In genomic region chr6:54429447-54430194, GRCm38 (mm10) we compare ENCODE assay signal across 8 mouse cellular contexts. TPM values are rescaled to one million over a fixed set of nuclear protein-coding genes. Genes with fewer than 3 reads are reported as not detected.
A peak's percentile ranks its signal among the peaks of the same experiment; 100 is the strongest.
DNase-seq lines count a peak whose midpoint lies in the region; ATAC-seq and TF ChIP-seq lines count a peak whose summit lies in the region.

Gene Wipf3 (plus strand): TSS chr6:54429603.

- no peaks in the 10 kb centered on the region for H3K27me3 ChIP-seq in forebrain, embryonic 16.5 days (replicated peaks; ENCODE audit: control insufficient read depth, insufficient read depth, low read length)
- H3K27me3 ChIP-seq in hindbrain, embryonic 10.5 days (ENCODE audit: insufficient read depth, poor library complexity, severe bottlenecking): peaks cover 53% of the 10 kb centered on the region
- H3K27me3 ChIP-seq in lung, postnatal 0 days (replicated peaks; ENCODE audit: insufficient read depth, low read length): 0 out of 2 replicates have a peak, but pooled peaks cover 7% of the 10 kb centered on the region

- peak; percentile 78 for ATAC-seq in forebrain, embryonic 16.5 days
- peak; percentile 90 for ATAC-seq in lung, postnatal 0 days

- H3K9ac ChIP-seq in forebrain, embryonic 16.5 days (replicated peaks; ENCODE audit: low read depth, low read length): peak within 1 kb of the TSS; percentile 82
- H3K9ac ChIP-seq in lung, postnatal 0 days (replicated peaks; ENCODE audit: low read depth): peak within 1 kb of the TSS; percentile 20; the same call in 1 of the 2 replicates

- H3K36me3 ChIP-seq in forebrain, embryonic 16.5 days (ENCODE audit: control insufficient read depth, insufficient read depth): no peaks in the 10 kb centered on the region
- no peaks in the 10 kb centered on the region for H3K36me3 ChIP-seq in hindbrain, embryonic 10.5 days
- H3K36me3 ChIP-seq in lung, postnatal 0 days (ENCODE audit: insufficient read depth, low read length): no peaks in the 10 kb centered on the region

- H3K9me3 ChIP-seq in forebrain, embryonic 16.5 days (ENCODE audit: control insufficient read depth, low read length): no peaks in the 10 kb centered on the region
- H3K9me3 ChIP-seq in hindbrain, embryonic 10.5 days: no peaks in the 10 kb centered on the region
- H3K9me3 ChIP-seq in lung, postnatal 0 days (ENCODE audit: low read length): no peaks in the 10 kb centered on the region

- no peak within 1 kb of the TSS for H3K27ac ChIP-seq in forebrain, embryonic 16.5 days (ENCODE audit: low read length)
- peak within 1 kb of the TSS; percentile 77 for H3K27ac ChIP-seq in hindbrain, embryonic 10.5 days
- no peak within 1 kb of the TSS for H3K27ac ChIP-seq in lung, postnatal 0 days (ENCODE audit: low read length)

- WGBS in forebrain, embryonic 16.5 days: under 1% methylated on average over 69 of the region's 71 CpGs
- WGBS in hindbrain, embryonic 10.5 days: under 1% methylated on average over 71 of the region's 71 CpGs
- WGBS in lung, postnatal 0 days: under 1% methylated on average over 63 of the region's 71 CpGs

- DNase-seq in MN1 (ENCODE audit: low spot score): peak; percentile 79
- peak; percentile 66 for DNase-seq in cerebellum, adult 11 months
- DNase-seq in hindbrain, embryonic 10.5 days (ENCODE audit: low spot score): peak; percentile 58
- peak; percentile 38 for DNase-seq in layer of hippocampus, adult 9-11 months
- DNase-seq in lung, postnatal 0 days (ENCODE audit: low spot score): peak; percentile 82
- DNase-seq in retina, postnatal 7 days (ENCODE audit: low read depth, low spot score): peak; percentile 47
- no peak for DNase-seq in natural killer cell, adult 2 months (ENCODE audit: low spot score in 2 of 2)

- peak within 1 kb of the TSS; percentile 86 for H3K4me2 ChIP-seq in forebrain, embryonic 16.5 days (ENCODE audit: low read length)
- H3K4me2 ChIP-seq in lung, postnatal 0 days (replicated peaks; ENCODE audit: low read depth, low read length): peak within 1 kb of the TSS; percentile 85

- TF ChIP-seq EP300 in lung, postnatal 0 days (IDR thresholded peaks at IDR 0.05): no peak

- TF ChIP-seq CTCF in lung, postnatal 0 days (IDR thresholded peaks at IDR 0.05): peak; percentile 19

- H3K4me3 ChIP-seq in forebrain, embryonic 16.5 days (replicated peaks; ENCODE audit: low read length): peak within 1 kb of the TSS; percentile 66
- H3K4me3 ChIP-seq in hindbrain, embryonic 10.5 days: peak within 1 kb of the TSS; percentile 65
- H3K4me3 ChIP-seq in lung, postnatal 0 days (ENCODE audit: low read depth, low read length): peak within 1 kb of the TSS; percentile 45

- peaks cover 29% of the 10 kb centered on the region for H3K4me1 ChIP-seq in forebrain, embryonic 16.5 days (replicated peaks; ENCODE audit: control insufficient read depth, insufficient read depth, low read length)
- H3K4me1 ChIP-seq in hindbrain, embryonic 10.5 days (replicated peaks): peaks cover 39% of the 10 kb centered on the region
- H3K4me1 ChIP-seq in lung, postnatal 0 days (ENCODE audit: insufficient read depth, low read depth, low read length): peaks cover 11% of the 10 kb centered on the region; the same call in 1 of the 2 replicates

RNA-seq across cellular contexts. Expression of gene Wipf3, which starts in this region (rescaled TPM):
- 3.9 and 5.5 TPM in 2 replicates for polyA plus RNA-seq in forebrain, embryonic 16.5 days (2015; fragmentation: Nextera tagmentation; extraction: Ambion mirVana)
- polyA plus RNA-seq in hindbrain, embryonic 10.5 days (2016; fragmentation: Nextera tagmentation; extraction: Ambion mirVana): 0.77 and 1.2 TPM in 2 replicates
- 2.7 and 3.7 TPM in 2 replicates for polyA plus RNA-seq in lung, postnatal 0 days (2015; fragmentation: Nextera tagmentation; extraction: Ambion mirVana)

Comparison
In these comparisons a context has a peak if more than half of its experiments do, and no peak if none do; other contexts are left out.
1. DNase-seq: peak in MN1 (single experiment), cerebellum, adult 11 months (single experiment), hindbrain, embryonic 10.5 days (single experiment), layer of hippocampus, adult 9-11 months (single experiment), lung, postnatal 0 days (single experiment) and retina, postnatal 7 days (single experiment); none in natural killer cell, adult 2 months (0 of 2).
2. Peak in every context shown above with its lines, with median percentiles within 50 percentile points of each other: H3K4me3 ChIP-seq.